Mouse (Mus musculus): ENCODE measurements around the gene Gtpbp3. TPM values are rescaled to one million over a fixed set of nuclear protein-coding genes. Genes with fewer than 3 reads are reported as not detected.
"Not testable (repeated sequence)": the region's sequence is repeated elsewhere in the genome, so short reads cannot be mapped to it uniquely, and the experiment has no call there.

Gene Gtpbp3
- polyA plus RNA-seq, 1 experiment from 2014 or later: 20.0 TPM

DNA sequence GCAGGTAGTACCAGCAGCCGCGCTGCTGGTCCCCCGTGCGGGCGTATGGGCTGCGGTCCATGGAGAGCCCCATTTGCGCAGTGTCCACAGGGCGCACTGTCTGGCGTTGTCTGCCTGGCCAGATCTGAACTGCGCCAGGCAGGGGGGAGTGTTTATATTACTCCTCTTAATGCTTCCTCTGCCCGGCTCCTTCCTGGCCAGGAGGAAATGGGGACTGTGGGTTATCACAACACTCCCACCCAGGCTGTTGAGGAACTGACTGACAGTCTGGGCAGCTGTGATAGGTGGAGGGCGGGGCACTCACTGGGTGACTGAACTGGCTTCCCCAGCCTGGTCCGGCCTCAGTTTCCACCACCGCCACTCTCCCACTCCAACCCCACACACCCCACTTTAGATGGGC is 23.7 kb downstream of the Gtpbp3 start, which contains the start of gene Plvap:
Plvap (minus strand) TSS at position 109 of the 400 bp plus-strand sequence.
- H3K9me3 ChIP-seq (replicated peaks): no peaks in the 10 kb centered on the region
- no peak within 1 kb of the TSS for H3K27ac ChIP-seq (replicated peaks)
- H3K36me3 ChIP-seq: no peaks in the 10 kb centered on the region
- H3K4me3 ChIP-seq: 0 out of 2 replicates have a peak within 1 kb of the TSS, but pooled peaks have one; percentile 14
- H3K4me1 ChIP-seq: peaks cover 23% of the 10 kb centered on the region
- H3K27me3 ChIP-seq (ENCODE audit: low read depth, poor library complexity, severe bottlenecking): peaks cover 58% of the 10 kb centered on the region
- WGBS: 71% methylated on average over 14 of the region's 14 CpGs
- no peak for DNase-seq (ENCODE audit: low spot score)

- Histone ChIP-seq H3K4me3 (no peak overlapping the region), H3K4me1 (peaks cover 23% of the 10 kb centered on the region), H3K9me3 (replicated peaks) (no peaks in the 10 kb centered on the region), H3K27me3 (ENCODE audit: low read depth, poor library complexity, severe bottlenecking) (peaks cover 42% of the 10 kb centered on the region), H3K27ac (replicated peaks) (no peak overlapping the region), H3K36me3 (no peaks in the 10 kb centered on the region)
- no peak for DNase-seq (ENCODE audit: low spot score)
- whole genome bisulfite sequencing: 78% methylated on average over 15 of the region's 15 CpGs
Measured at GRCm38 (mm10) chr8:71513018-71513754, 25.3 kb downstream of the Gtpbp3 start.

- H3K4me1 ChIP-seq: peaks cover 20% of the 10 kb centered on the region
- H3K36me3 ChIP-seq: no peaks in the 10 kb centered on the region
- peaks cover 24% of the 10 kb centered on the region for H3K27me3 ChIP-seq (ENCODE audit: low read depth, poor library complexity, severe bottlenecking)
- H3K27ac ChIP-seq (replicated peaks): no peak overlapping the region
- 71% methylated on average over 5 of the region's 5 CpGs for WGBS
- H3K9me3 ChIP-seq (replicated peaks): no peaks in the 10 kb centered on the region
- no peak for DNase-seq (ENCODE audit: low spot score)
- H3K4me3 ChIP-seq: no peak overlapping the region
Measured at GRCm38 (mm10) chr8:71515043-71515442, 27.1 kb downstream of the Gtpbp3 start.

DNA sequence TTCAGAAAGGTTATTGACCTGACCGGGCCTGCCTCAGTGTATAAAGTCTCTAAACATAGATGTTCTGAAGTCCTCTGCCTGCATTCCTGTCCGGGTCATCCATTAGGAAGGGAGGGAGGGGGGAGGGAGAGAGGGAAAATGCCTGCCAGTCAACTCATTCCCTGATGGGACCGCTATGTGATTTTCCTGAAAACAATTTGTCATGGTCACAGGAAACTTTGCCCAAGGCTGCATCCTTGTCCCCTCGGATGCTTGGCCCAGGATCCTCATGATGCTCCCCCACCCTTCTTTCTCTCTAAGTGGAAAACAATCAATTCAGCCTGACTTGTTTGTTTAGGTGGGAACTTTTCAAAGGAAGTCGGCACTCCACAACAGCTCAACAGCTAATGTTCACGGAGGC is 28.9 kb downstream of the Gtpbp3 start:
- no peaks in the 10 kb centered on the region for H3K9me3 ChIP-seq (replicated peaks)
- no peaks in the 10 kb centered on the region for H3K36me3 ChIP-seq
- peaks cover 26% of the 10 kb centered on the region for H3K4me1 ChIP-seq
- H3K27ac ChIP-seq (replicated peaks): peak overlapping the region; percentile 38; the same call in 1 of the 2 replicates
- 32% methylated on average over 6 of the region's 6 CpGs for WGBS
- DNase-seq (ENCODE audit: low spot score): no peak
- H3K4me3 ChIP-seq: no peak overlapping the region
- peaks cover 6% of the 10 kb centered on the region; the same call in 1 of the 2 replicates for H3K27me3 ChIP-seq (ENCODE audit: low read depth, poor library complexity, severe bottlenecking)

- H3K4me3 ChIP-seq; H3K36me3 ChIP-seq; H3K9me3 ChIP-seq (replicated peaks); H3K27ac ChIP-seq (replicated peaks): not testable (repeated sequence)
- H3K27me3 ChIP-seq (ENCODE audit: low read depth, poor library complexity, severe bottlenecking): peaks cover 21% of the 10 kb centered on the region
- 46% methylated on average over 10 of the region's 10 CpGs for WGBS
- DNase-seq (ENCODE audit: low spot score): peak; percentile 57
- peaks cover 27% of the 10 kb centered on the region for H3K4me1 ChIP-seq
Measured at GRCm38 (mm10) chr8:71519037-71519825, 31.3 kb downstream of the Gtpbp3 start.

GRCm38 (mm10) chr8:71521634-71522033 is 33.7 kb downstream of the Gtpbp3 start:
- Histone ChIP-seq H3K4me1 (peaks cover 43% of the 10 kb centered on the region), H3K36me3 (no peaks in the 10 kb centered on the region), H3K27me3 (ENCODE audit: low read depth, poor library complexity, severe bottlenecking) (peaks cover 45% of the 10 kb centered on the region), H3K4me3 (no peak overlapping the region), H3K9me3 (replicated peaks) (no peaks in the 10 kb centered on the region), H3K27ac (replicated peaks) (no peak overlapping the region)
- WGBS: 5% methylated on average over 17 of the region's 17 CpGs
- DNase-seq (ENCODE audit: low spot score): peak; percentile 94

- peaks cover 35% of the 10 kb centered on the region for H3K4me1 ChIP-seq
- H3K27me3 ChIP-seq (ENCODE audit: low read depth, poor library complexity, severe bottlenecking): peaks cover 68% of the 10 kb centered on the region
- peak within 1 kb of the TSS; percentile 7; the same call in 1 of the 2 replicates for H3K27ac ChIP-seq (replicated peaks)
- no peaks in the 10 kb centered on the region for H3K36me3 ChIP-seq
- no peaks in the 10 kb centered on the region for H3K9me3 ChIP-seq (replicated peaks)
- WGBS: 5% methylated on average over 46 of the region's 46 CpGs
- peak within 1 kb of the TSS; percentile 38 for H3K4me3 ChIP-seq
- peak; percentile 40 for DNase-seq (ENCODE audit: low spot score)
Measured at GRCm38 (mm10) chr8:71525226-71526050, 37.5 kb downstream of the Gtpbp3 start, which contains the start of gene Ccdc194. TSS of gene Ccdc194 (minus strand) at chr8:71525711.

GRCm38 (mm10) chr8:71526272-71526671 is 38.4 kb downstream of the Gtpbp3 start:
- H3K27ac ChIP-seq (replicated peaks): 0 out of 2 replicates have a peak overlapping the region, but pooled peaks have one; percentile 7
- H3K36me3 ChIP-seq: no peaks in the 10 kb centered on the region
- WGBS: 2% methylated on average over 6 of the region's 6 CpGs
- peak; percentile 26 for DNase-seq (ENCODE audit: low spot score)
- peaks cover 68% of the 10 kb centered on the region for H3K27me3 ChIP-seq (ENCODE audit: low read depth, poor library complexity, severe bottlenecking)
- H3K9me3 ChIP-seq (replicated peaks): no peaks in the 10 kb centered on the region
- H3K4me3 ChIP-seq: no peak overlapping the region; the same call in 1 of the 2 replicates
- peaks cover 34% of the 10 kb centered on the region for H3K4me1 ChIP-seq

- Histone ChIP-seq H3K36me3 (no peaks in the 10 kb centered on the region), H3K27ac (replicated peaks) (peak overlapping the region; percentile 35; the same call in 1 of the 2 replicates), H3K27me3 (ENCODE audit: low read depth, poor library complexity, severe bottlenecking) (peaks cover 66% of the 10 kb centered on the region), H3K9me3 (replicated peaks) (no peaks in the 10 kb centered on the region), H3K4me1 (peaks cover 28% of the 10 kb centered on the region), H3K4me3 (no peak overlapping the region)
- no peak for DNase-seq (ENCODE audit: low spot score)
- WGBS: 52% methylated on average over 3 of the region's 3 CpGs
Measured at GRCm38 (mm10) chr8:71527162-71527870, 39.4 kb downstream of the Gtpbp3 start.

DNA sequence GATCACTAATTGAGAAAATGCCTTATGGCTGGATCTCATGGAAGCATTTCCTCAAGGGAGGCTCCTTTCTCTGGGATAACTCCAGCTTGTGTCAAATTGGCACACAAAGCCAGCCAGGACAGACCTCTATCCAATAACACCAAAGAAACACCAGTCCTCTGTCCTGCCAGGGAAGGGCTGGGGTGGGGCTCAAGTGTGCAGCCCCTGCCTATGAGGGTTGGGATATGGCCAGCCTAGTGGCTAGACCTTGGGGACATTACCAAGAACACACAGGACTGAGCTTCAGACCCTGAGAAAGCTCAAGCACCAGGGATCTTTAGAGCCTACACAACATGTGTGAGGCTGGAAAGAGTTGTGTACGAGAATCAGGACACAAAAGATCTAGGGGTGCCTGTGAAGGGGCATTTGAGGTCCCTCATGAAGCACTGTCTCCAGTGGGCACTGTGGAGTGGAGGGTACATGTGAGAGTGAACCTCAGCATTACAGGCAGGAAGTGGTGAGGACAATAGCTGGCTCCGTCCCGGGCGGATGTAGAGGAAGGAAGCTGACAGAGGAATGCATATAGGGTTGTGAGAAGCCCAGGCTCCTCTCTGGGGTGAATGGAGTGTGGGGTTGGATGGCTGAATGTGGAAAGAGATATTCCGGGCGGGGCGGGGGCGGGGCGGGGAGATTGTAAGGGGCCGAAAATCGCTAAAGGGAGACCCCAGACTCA is 40.6 kb downstream of the Gtpbp3 start:
- H3K27ac ChIP-seq (replicated peaks): no peak overlapping the region
- H3K36me3 ChIP-seq: no peaks in the 10 kb centered on the region
- no peak for DNase-seq (ENCODE audit: low spot score)
- peaks cover 54% of the 10 kb centered on the region for H3K27me3 ChIP-seq (ENCODE audit: low read depth, poor library complexity, severe bottlenecking)
- WGBS: 89% methylated on average over 11 of the region's 11 CpGs
- H3K4me1 ChIP-seq: peaks cover 28% of the 10 kb centered on the region
- H3K4me3 ChIP-seq: no peak overlapping the region
- H3K9me3 ChIP-seq (replicated peaks): no peaks in the 10 kb centered on the region

DNA sequence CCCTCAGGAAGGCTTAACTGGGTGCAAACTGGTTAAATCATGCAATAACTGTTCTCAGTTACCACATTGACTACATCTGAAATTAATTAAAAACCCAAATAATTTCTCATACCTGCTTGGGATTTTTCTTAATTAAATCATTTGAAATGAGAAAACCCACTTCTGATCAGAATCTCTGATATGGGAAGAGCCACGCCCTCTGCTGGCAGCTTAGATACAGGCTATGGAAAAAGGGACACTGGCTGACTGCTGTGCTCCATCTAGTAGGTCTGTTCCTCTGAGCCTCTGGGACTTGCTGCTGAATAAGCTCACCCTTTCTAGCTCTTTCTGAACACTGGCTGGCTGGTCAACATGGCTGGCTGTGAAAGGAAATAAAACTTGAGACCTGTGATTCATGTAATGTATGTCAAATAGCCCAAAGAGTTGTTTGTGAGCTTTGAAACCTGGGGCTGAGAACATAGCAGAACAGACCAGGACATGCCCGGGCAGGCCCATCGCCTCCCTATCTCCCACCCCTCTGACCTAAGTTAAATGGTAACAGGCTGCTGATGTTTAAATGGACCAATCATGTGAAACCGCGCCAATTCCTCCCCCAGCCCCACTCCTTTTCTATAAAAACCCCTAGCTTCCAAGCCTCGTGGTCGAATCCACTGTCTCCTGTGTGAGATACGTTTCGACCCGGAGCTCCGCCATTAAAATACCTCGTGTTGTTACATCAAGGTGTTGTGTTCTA is 43.0 kb downstream of the Gtpbp3 start:
- not testable (repeated sequence) for H3K36me3 ChIP-seq; H3K27ac ChIP-seq (replicated peaks); DNase-seq (ENCODE audit: low spot score); H3K9me3 ChIP-seq (replicated peaks); H3K4me3 ChIP-seq
- H3K4me1 ChIP-seq: peaks cover 23% of the 10 kb centered on the region
- peaks cover 45% of the 10 kb centered on the region for H3K27me3 ChIP-seq (ENCODE audit: low read depth, poor library complexity, severe bottlenecking)
- 70% methylated on average over 6 of the region's 12 CpGs for WGBS

All from midbrain, embryonic 10.5 days (tissue).